Mouse (Mus musculus) olfactory bulb, adult 2 months (tissue): ENCODE data around the gene Aatf. TPM values are rescaled to one million over a fixed set of nuclear protein-coding genes. Genes with fewer than 3 reads are reported as not detected.

Source experiments
- H3K27ac ChIP-seq: fragments of 200-500 bp; 2 replicates; pipeline ENCODE4 v1.5.1; 2012; ENCODE audit warnings: low read depth, low read length; ENCODE audit not compliant: insufficient read depth
- H3K4me1 ChIP-seq: fragments of 200-500 bp; 2 replicates; pipeline ENCODE4 v1.6.1; 2012; ENCODE audit warnings: low read length; ENCODE audit not compliant: control insufficient read depth, insufficient read depth
- H3K4me3 ChIP-seq: fragments of 200-500 bp; 2 replicates; pipeline ENCODE4 v1.5.1; 2012; ENCODE audit warnings: mild to moderate bottlenecking, low read depth, low read length, moderate library complexity; ENCODE audit not compliant: insufficient read depth
- CTCF ChIP-seq: fragments of 200-500 bp; IDR thresholded peaks from 2 replicates; pipeline ENCODE4 v1.5.1; 2012; ENCODE audit warnings: low read depth, mild to moderate bottlenecking, low read length, moderate library complexity; ENCODE audit not compliant: insufficient read depth
- POLR2A ChIP-seq: fragments of 200-500 bp; IDR thresholded peaks from 2 replicates; pipeline ENCODE4 v1.6.1; 2012; ENCODE audit warnings: mild to moderate bottlenecking, low read depth, low read length, moderate library complexity; ENCODE audit not compliant: insufficient read depth
- WGBS: fragments of 180-500 bp; shearing (Covaris S2); methylation state at CpG from one replicate; pipeline ENCODE4 v1.1.7; 2018; 5-methylcytosine and 5-hydroxymethylcytosine counted together
- polyA plus RNA-seq: library from polyadenylated mRNA; stranded (reverse); fragments of >200 nt; gene quantifications from 2 replicates; pipeline ENCODE4 v1.2.4, GENCODE M21; 2012; ENCODE audit warnings: low replicate concordance; ENCODE audit not compliant: missing spikeins, insufficient read depth, insufficient read length

The Aatf gene
- polyA plus RNA-seq, 1 experiment = not detected

DNA sequence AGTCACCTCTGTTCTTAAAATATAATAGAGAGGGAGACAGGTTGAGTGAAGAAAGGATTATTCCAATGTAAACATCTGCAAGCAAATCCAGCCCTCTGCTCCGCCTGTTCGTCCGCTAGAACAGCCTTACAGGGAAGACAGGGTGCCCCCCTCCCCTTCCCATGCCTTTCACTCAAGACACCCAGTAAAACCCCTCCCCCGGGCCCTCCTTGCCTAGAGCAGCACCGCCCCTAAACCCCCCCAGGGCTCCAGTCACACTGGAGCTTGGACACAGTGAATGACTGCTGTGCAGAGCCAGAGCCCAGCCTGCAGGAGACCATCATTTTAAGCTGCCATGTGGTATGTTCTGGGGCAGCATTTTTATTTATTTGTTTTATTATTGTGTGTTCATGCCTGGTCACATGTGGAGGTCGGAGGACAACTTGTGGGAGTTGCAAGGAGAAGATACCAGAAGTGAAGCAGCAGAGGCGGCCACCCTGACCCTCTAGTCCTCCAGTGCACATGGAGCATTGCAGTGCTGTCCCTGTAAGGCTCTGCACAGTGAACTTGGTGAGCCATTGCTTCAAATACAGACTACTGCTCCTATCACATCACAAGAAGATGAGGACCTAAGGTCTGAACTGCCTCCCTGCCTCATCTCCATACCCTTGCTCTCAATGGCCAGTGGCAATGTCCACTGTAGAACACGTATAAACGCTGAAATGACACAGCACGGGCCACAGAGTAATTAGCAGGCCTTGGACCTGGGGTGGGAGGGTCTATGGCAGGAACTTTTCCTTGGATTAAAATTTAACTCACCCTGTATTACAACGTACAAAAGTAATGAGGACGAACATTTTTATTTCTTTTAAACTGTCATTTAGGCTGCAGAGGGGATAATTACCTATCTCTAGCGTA is 87.3 kb downstream of the Aatf start:
- WGBS = 81% methylated on average over 13 of the region's 13 CpGs
- TF ChIP-seq POLR2A = no peak
- TF ChIP-seq CTCF = no peak
- Histone ChIP-seq H3K4me3 (no peak overlapping the region), H3K27ac (no peak overlapping the region), H3K4me1 (peaks cover 8% of the 10 kb centered on the region)

- 94% methylated on average over 6 of the region's 6 CpGs for WGBS
- Histone ChIP-seq H3K4me1 (peaks cover 8% of the 10 kb centered on the region), H3K4me3 (no peak overlapping the region), H3K27ac (no peak overlapping the region)
- TF ChIP-seq POLR2A = no peak
- TF ChIP-seq CTCF = no peak
Observed at GRCm38 (mm10) chr11:84420779-84421178, 92.5 kb downstream of the Aatf start.

GRCm38 (mm10) chr11:84413111-84413510 is 100.2 kb downstream of the Aatf start:
- TF ChIP-seq CTCF = no peak
- no peak for TF ChIP-seq POLR2A
- H3K4me3 ChIP-seq = no peak overlapping the region
- WGBS = 83% methylated on average over 6 of the region's 6 CpGs
- no peaks in the 10 kb centered on the region for H3K4me1 ChIP-seq
- H3K27ac ChIP-seq = no peak overlapping the region

GRCm38 (mm10) chr11:84412201-84412934 is 101.0 kb downstream of the Aatf start:
- Histone ChIP-seq H3K27ac (no peak overlapping the region), H3K4me3 (no peak overlapping the region), H3K4me1 (no peaks in the 10 kb centered on the region)
- TF ChIP-seq POLR2A = no peak
- no peak for TF ChIP-seq CTCF
- WGBS = 82% methylated on average over 12 of the region's 12 CpGs

GRCm38 (mm10) chr11:84411642-84412018 is 101.7 kb downstream of the Aatf start:
- no peak for TF ChIP-seq POLR2A
- TF ChIP-seq CTCF = no peak; the same call in 1 of the 2 replicates
- H3K4me3 ChIP-seq = no peak overlapping the region
- no peak overlapping the region for H3K27ac ChIP-seq
- no peaks in the 10 kb centered on the region for H3K4me1 ChIP-seq
- WGBS = 72% methylated on average over 7 of the region's 7 CpGs

DNA sequence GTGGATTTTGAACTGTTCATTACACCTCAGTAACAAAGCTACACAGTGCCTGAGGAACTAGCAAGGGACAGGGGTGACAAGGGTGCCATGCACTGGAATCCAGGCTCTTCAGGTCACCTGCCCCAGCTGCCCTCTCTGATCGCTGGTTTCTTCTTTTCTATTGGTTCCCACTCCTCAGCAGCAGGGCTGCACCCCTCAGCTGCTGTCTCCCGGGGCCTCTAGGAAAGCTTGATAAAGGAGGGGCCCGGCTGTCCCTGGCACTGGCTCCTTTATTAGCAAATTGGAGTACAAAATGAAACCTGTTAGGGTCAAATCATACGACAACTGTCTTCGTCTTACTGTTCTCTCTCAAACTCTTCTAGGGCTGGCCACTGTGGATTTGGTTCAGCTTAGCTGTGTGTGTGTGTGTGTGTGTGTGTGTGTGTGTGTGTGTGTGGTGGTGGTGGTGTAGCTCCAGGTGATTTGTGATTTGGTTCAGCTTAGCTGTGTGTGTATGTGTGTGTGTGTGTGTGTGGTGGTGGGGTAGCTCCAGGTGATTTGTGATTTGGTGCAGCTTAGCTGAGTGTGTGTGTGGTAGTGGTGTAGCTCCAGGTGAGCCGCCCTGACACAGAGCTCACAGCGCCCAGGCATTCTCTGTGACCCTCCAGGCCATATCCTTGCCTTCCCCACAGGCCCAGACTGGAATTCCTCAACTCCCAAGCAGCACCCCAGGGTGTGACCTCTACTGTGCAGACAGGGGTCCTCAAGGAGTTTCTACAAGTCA is 102.3 kb downstream of the Aatf start:
- TF ChIP-seq CTCF (no peak), POLR2A (no peak)
- no peaks in the 10 kb centered on the region for H3K4me1 ChIP-seq

GRCm38 (mm10) chr11:84410383-84410782 is 102.9 kb downstream of the Aatf start:
- 63% methylated on average over 4 of the region's 4 CpGs for WGBS
- H3K4me3 ChIP-seq = no peak overlapping the region
- no peaks in the 10 kb centered on the region for H3K4me1 ChIP-seq
- TF ChIP-seq POLR2A = no peak
- TF ChIP-seq CTCF = no peak
- no peak overlapping the region for H3K27ac ChIP-seq

More for the DNA sequence above, 102.3 kb downstream of the Aatf start:
- no peak overlapping the region for H3K4me3 ChIP-seq
- 83% methylated on average over 7 of the region's 7 CpGs for WGBS
- H3K27ac ChIP-seq = no peak overlapping the region

GRCm38 (mm10) chr11:84406733-84407132 is 106.6 kb downstream of the Aatf start:
- TF ChIP-seq POLR2A (no peak), CTCF (no peak)
- Histone ChIP-seq H3K27ac (no peak overlapping the region), H3K4me1 (no peaks in the 10 kb centered on the region), H3K4me3 (no peak overlapping the region)
- 94% methylated on average over 4 of the region's 4 CpGs for WGBS
